Mouse (Mus musculus): ENCODE data around the gene Ocel1. TPM values are rescaled to one million over a fixed set of nuclear protein-coding genes. Genes with fewer than 3 reads are reported as not detected.

Gene Ocel1
- polyA plus RNA-seq, 1 experiment from 2014 or later, result 20.5 TPM

GRCm38 (mm10) chr8:71411535-71412273 is 40.6 kb downstream of the Ocel1 start:
- 38% methylated on average over 11 of the region's 11 CpGs for WGBS
- H3K4me2 ChIP-seq (replicated peaks; ENCODE audit: low read depth), result no peak overlapping the region
- no peak for ATAC-seq

GRCm38 (mm10) chr8:71422121-71422520 is 51.0 kb downstream of the Ocel1 start:
- no peaks in the 10 kb centered on the region for H3K36me3 ChIP-seq (ENCODE audit: control insufficient read depth, insufficient read depth)
- TF ChIP-seq CTCF (IDR thresholded peaks at IDR 0.05; ENCODE audit: low read depth), result no peak
- no peak for ATAC-seq
- no peak overlapping the region for H3K9ac ChIP-seq (ENCODE audit: low read depth, low read length)
- no peaks in the 10 kb centered on the region for H3K4me1 ChIP-seq (replicated peaks; ENCODE audit: control insufficient read depth, insufficient read depth, low read length)
- no peak overlapping the region for H3K27ac ChIP-seq (ENCODE audit: low read depth, low read length)
- no peak overlapping the region for H3K4me2 ChIP-seq (replicated peaks; ENCODE audit: low read depth)
- H3K27me3 ChIP-seq (replicated peaks; ENCODE audit: control insufficient read depth, insufficient read depth, low read length), result no peaks in the 10 kb centered on the region
- no peak overlapping the region for H3K4me3 ChIP-seq (ENCODE audit: low read depth, low read length)
- no peaks in the 10 kb centered on the region for H3K9me3 ChIP-seq (ENCODE audit: control insufficient read depth)

More at GRCm38 (mm10) chr8:71411535-71412273, 40.6 kb downstream of the Ocel1 start:
- H3K27me3 ChIP-seq (replicated peaks; ENCODE audit: control insufficient read depth, insufficient read depth, low read length), result no peaks in the 10 kb centered on the region
- TF ChIP-seq CTCF (IDR thresholded peaks at IDR 0.05; ENCODE audit: low read depth), result no peak
- H3K4me3 ChIP-seq (ENCODE audit: low read depth, low read length), result no peak overlapping the region
- no peak overlapping the region for H3K27ac ChIP-seq (ENCODE audit: low read depth, low read length)
- H3K9ac ChIP-seq (ENCODE audit: low read depth, low read length), result no peak overlapping the region
- peaks cover 12% of the 10 kb centered on the region; the same call in 1 of the 2 replicates for H3K36me3 ChIP-seq (ENCODE audit: control insufficient read depth, insufficient read depth)
- no peaks in the 10 kb centered on the region for H3K4me1 ChIP-seq (replicated peaks; ENCODE audit: control insufficient read depth, insufficient read depth, low read length)
- H3K9me3 ChIP-seq (ENCODE audit: control insufficient read depth), result no peaks in the 10 kb centered on the region

Other genes with a start within 250 kb of the Ocel1 start
- 6.5 and 7.2 TPM in 2 replicates for gene Myo9b, start 98.6 kb upstream of the Ocel1 start, polyA plus RNA-seq (2015; fragmentation: Nextera tagmentation; extraction: Ambion mirVana)
- 12.9 and 13.1 TPM in 2 replicates for gene Haus8, start 98.4 kb upstream of the Ocel1 start, polyA plus RNA-seq (2015; fragmentation: Nextera tagmentation; extraction: Ambion mirVana)
- gene Use1, start 4.5 kb upstream of the Ocel1 start, polyA plus RNA-seq (2015; fragmentation: Nextera tagmentation; extraction: Ambion mirVana), result 98.4 and 106 TPM in 2 replicates
- 58.3 and 58.5 TPM in 2 replicates for gene Nr2f6, start 10.7 kb downstream of the Ocel1 start, polyA plus RNA-seq (2015; fragmentation: Nextera tagmentation; extraction: Ambion mirVana)
- gene Ushbp1, start 24.5 kb downstream of the Ocel1 start, polyA plus RNA-seq (2015; fragmentation: Nextera tagmentation; extraction: Ambion mirVana), result 4.1 and 4.9 TPM in 2 replicates
- 66.8 and 68.6 TPM in 2 replicates for gene Babam1, start 25.6 kb downstream of the Ocel1 start, polyA plus RNA-seq (2015; fragmentation: Nextera tagmentation; extraction: Ambion mirVana)
- gene Ankle1, start 34.7 kb downstream of the Ocel1 start, polyA plus RNA-seq (2015; fragmentation: Nextera tagmentation; extraction: Ambion mirVana), result 2.8 and 4.4 TPM in 2 replicates
- 15.2 and 15.9 TPM in 2 replicates for gene Abhd8, start 92.4 kb downstream of the Ocel1 start, polyA plus RNA-seq (2015; fragmentation: Nextera tagmentation; extraction: Ambion mirVana)
- gene Mrpl34, start 93.7 kb downstream of the Ocel1 start, polyA plus RNA-seq (2015; fragmentation: Nextera tagmentation; extraction: Ambion mirVana), result 187 and 190 TPM in 2 replicates
- 82.8 and 91.7 TPM in 2 replicates for gene Dda1, start 97.9 kb downstream of the Ocel1 start, polyA plus RNA-seq (2015; fragmentation: Nextera tagmentation; extraction: Ambion mirVana)
- gene Ano8, start 114.7 kb downstream of the Ocel1 start, polyA plus RNA-seq (2015; fragmentation: Nextera tagmentation; extraction: Ambion mirVana), result 0.54 and 0.74 TPM in 2 replicates
- gene Gtpbp3, start 116.8 kb downstream of the Ocel1 start, polyA plus RNA-seq (2015; fragmentation: Nextera tagmentation; extraction: Ambion mirVana), result 6.3 and 6.6 TPM in 2 replicates
- gene Plvap, start 140.5 kb downstream of the Ocel1 start, polyA plus RNA-seq (2015; fragmentation: Nextera tagmentation; extraction: Ambion mirVana), result 109 and 111 TPM in 2 replicates
- 0.08 TPM in 1 of 2 replicates, not detected in the other for gene Ccdc194, start 154.4 kb downstream of the Ocel1 start, polyA plus RNA-seq (2015; fragmentation: Nextera tagmentation; extraction: Ambion mirVana)
- 85.5 and 91.5 TPM in 2 replicates for gene Bst2, start 166.2 kb downstream of the Ocel1 start, polyA plus RNA-seq (2015; fragmentation: Nextera tagmentation; extraction: Ambion mirVana)
- 133 and 143 TPM in 2 replicates for gene Mvb12a, start 171.6 kb downstream of the Ocel1 start, polyA plus RNA-seq (2015; fragmentation: Nextera tagmentation; extraction: Ambion mirVana)
- 0.66 and 0.90 TPM in 2 replicates for gene Tmem221, start 187.6 kb downstream of the Ocel1 start, polyA plus RNA-seq (2015; fragmentation: Nextera tagmentation; extraction: Ambion mirVana)
- not detected in 2 replicates for gene Nxnl1, start 195.3 kb downstream of the Ocel1 start, polyA plus RNA-seq (2015; fragmentation: Nextera tagmentation; extraction: Ambion mirVana)
- gene Slc27a1, start 197.6 kb downstream of the Ocel1 start, polyA plus RNA-seq (2015; fragmentation: Nextera tagmentation; extraction: Ambion mirVana), result 14.5 and 14.9 TPM in 2 replicates
- 152 and 154 TPM in 2 replicates for gene Pgls, start 220.9 kb downstream of the Ocel1 start, polyA plus RNA-seq (2015; fragmentation: Nextera tagmentation; extraction: Ambion mirVana)
- 0.47 and 0.77 TPM in 2 replicates for gene Fam129c, start 226.3 kb downstream of the Ocel1 start, polyA plus RNA-seq (2015; fragmentation: Nextera tagmentation; extraction: Ambion mirVana)
- 43.3 and 44.5 TPM in 2 replicates for gene Colgalt1, start 239.7 kb downstream of the Ocel1 start, polyA plus RNA-seq (2015; fragmentation: Nextera tagmentation; extraction: Ambion mirVana)